Mouse (Mus musculus) layer of hippocampus, postnatal 25 days (tissue): Measurements from ENCODE around the gene Mcam. TPM values are rescaled to one million over a fixed set of nuclear protein-coding genes. Genes with fewer than 3 reads are reported as not detected.
"Not testable (repeated sequence)": the region's sequence is repeated elsewhere in the genome, so short reads cannot be mapped to it uniquely, and the experiment has no call there.

Experiments
- DNase-seq, 2 experiments: peaks; one replicate each; pipeline ENCODE4 v3.0.0; 2022; ENCODE audit warnings: mixed read lengths in 2 of 2, low spot score in 1 of 2; ENCODE audit errors: extremely low spot score in 1 of 2
- total RNA-seq, 2 experiments: library from RNA; stranded (reverse); gene quantifications; 2 replicates each; pipeline ENCODE4 v1.2.3; 2021

The Mcam gene
- total RNA-seq, 2 experiments from 2014 or later, result 22.5 to 29.3 TPM

- no peak for DNase-seq
Observed at GRCm38 (mm10) chr9:44108269-44109055, 25.8 kb upstream of the Mcam start.

DNA sequence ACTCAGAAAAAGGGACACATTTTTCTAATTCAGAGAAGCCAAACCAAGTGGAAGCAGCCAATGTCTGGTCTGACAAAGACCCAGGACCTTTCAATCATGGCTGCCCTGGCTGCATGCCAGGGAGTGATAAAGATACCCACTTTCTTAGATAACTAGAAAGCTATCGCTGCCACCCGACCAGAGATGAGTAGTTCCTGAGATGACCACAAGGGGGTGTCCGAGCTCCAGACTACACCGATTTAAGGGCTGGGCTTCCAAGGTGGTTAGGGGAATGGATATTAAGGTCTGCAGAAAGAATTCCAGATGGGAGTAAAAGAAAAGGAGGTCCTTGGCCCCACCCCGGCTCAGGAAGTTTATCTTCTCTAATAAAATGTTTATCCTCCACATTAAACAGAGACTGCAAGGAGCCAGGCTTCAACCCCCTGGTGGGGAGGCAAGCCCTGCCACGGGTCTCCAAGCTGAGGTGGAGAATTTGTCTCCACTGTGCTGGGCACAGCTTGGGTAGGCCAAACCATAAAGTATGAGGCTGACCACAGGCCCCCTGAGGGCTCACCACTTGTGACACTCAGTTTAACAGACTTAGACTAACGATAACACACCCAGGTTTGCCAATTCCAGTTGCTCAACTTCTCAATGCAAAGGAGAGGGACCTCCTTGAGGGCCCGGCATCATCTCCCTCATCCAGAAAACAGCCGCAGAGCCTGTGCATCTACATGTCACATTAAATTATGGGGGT lies 24.7 kb upstream of the Mcam start:
- peak; percentile 80 to 91 for DNase-seq

GRCm38 (mm10) chr9:44111909-44112308 lies 22.4 kb upstream of the Mcam start:
- DNase-seq, result not testable (repeated sequence)

DNA sequence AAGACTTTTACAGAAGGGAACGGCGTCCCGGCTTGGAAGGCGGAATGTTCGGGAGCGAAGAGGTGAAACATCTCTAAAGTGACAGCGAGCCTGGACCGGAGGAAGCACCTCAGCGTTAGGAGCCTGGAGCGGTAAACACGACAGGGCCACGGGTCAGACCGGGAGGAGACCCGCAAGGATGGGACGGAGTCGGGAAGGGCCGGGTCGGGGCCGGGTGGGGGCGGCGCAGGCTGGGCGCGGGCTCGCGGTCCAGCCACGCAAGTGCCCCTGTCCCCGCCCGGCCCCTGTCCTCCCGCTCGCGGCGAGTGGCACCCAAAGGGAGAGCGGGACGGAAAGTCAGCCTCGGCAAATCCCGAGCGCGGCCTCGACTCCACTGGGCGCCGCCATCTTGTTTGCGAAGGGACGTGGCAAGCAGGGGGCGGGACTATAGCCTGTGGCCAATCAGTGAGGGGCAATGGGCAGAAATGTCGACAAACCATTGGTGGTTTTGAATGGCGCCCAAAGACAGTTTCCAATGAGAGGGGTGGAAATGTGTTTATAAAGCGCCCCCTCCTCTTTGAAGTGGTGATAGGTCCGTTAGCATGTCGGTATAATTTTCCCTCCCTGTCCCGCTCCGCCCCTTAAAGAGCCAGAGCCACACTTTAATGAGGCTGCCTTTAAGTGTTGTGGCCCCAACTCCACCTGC lies 21.0 kb upstream of the Mcam start, which contains the start of the genes Gm49380 and Rnf26:
TSS of gene Gm49380 (minus strand) at position 396 of the 685 bp plus-strand sequence.
TSS of gene Rnf26 (minus strand) at position 413 of the 685 bp plus-strand sequence.
- peak; percentile 85 to 89 for DNase-seq

- no peak for DNase-seq
Observed at GRCm38 (mm10) chr9:44114453-44114852, 19.8 kb upstream of the Mcam start.

GRCm38 (mm10) chr9:44115599-44115998 lies 18.7 kb upstream of the Mcam start:
- DNase-seq, result no peak

DNA sequence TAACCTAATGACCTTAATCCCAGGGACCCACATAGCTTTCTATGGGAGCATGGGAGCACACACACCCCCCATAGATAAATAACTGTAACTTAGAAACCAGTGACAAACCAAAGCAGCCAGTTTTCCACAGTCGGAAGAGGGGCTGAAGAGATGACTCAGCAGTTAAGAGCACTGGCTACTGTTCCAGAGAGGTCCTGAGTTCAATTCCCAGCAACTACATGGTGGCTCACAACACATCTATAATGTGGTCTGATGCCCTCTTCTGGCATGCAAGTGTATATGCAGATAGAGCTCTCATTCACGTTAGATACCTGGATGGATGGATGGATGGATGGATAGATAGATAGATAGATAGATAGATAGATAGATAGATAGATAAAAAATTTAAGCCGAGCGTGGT lies 18.1 kb upstream of the Mcam start:
- DNase-seq, result no peak

DNA sequence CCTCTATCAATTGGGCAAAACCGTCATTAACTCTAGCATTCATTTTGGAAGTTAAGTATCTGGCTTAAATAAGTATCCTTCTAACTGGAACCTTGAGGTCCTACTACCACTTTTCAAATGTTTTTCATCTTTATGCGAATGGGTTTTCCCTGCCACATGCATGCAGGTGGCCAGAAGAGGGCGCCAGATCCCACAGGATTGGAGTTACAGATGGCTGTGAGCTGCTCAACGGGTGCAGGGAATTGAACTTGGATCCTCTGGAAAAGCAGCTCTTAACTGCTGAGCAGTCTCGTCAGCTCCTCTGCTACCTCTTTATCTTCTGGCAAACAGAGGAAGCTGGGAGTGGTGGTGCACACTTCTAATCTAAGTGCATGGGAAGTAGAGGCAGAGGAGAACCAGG lies 15.3 kb upstream of the Mcam start:
- DNase-seq, result peak in 1 of 2 experiments; percentile 55

DNA sequence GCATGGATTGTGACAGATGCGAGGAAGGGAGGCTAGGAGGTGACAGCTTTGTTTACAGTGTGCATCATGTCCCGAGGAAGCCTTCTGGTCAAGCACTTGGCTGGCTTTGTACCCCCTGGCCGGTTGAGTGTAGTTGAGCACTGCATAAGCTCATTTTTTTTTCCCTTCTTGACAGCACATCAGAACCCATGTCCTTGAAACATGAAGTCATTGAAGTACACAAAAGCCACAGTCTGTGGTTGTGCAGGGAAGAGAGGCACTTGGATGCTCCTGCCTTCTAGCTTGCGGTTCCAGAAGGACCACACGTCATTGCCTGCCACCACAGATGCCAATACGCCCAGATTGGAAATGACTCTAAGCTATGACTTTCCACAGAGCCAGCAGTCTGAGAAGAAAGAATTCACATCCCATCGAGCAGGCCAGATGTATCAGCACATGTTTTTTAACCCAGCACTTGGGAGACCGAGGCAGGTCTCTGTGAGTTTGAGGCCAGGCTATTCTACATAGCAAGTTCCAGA lies 14.3 kb upstream of the Mcam start:
- no peak for DNase-seq

- no peak for DNase-seq
Observed at GRCm38 (mm10) chr9:44124317-44124716, 10.0 kb upstream of the Mcam start.

DNA sequence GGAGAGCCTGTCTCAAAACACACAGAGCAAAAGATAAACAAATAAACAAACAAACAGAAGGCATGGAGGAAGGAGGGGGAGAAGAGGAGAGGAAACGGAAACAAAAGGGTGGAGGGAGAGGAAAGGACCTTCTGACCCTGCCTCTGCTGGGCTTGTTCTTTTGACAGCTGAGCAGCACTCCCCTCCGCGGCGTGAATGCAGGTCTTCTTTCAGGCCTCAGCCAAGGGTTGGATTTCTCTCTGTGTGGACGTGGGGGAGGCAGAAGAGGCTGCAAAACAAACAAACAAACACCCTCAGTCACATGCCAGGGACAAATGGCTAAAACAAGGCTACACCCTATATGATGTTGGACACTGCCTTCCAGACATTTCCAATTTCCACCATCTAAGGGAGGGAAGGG lies 9.2 kb upstream of the Mcam start:
- no peak for DNase-seq

GRCm38 (mm10) chr9:44125546-44126428 lies 8.5 kb upstream of the Mcam start:
- peak; percentile 80 to 94 for DNase-seq

GRCm38 (mm10) chr9:44126746-44127145 lies 7.5 kb upstream of the Mcam start:
- no peak for DNase-seq

DNA sequence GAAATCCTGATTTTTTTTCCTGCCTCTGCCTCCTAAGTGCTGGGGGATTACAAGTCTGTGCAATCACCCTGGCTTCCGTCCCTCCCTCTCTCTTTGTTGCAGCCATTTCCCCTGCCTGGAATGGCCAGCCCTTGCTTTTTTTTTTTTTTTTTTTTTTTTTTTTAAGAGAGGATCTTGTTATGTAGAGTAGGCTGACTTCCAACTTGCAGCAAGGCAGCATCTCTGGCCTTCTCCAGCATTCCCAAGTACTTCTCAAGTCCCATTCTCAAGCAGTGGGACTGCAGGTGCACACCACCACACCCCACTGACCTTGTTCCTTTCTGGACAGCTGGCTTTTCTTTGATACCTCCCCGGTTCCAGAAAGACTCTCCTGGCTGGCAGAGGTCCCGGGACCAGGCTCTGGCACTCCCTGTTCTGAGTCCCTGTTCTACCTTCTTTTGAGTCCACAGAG lies 6.9 kb upstream of the Mcam start:
- no peak for DNase-seq

GRCm38 (mm10) chr9:44129633-44130032 lies 4.6 kb upstream of the Mcam start:
- DNase-seq, result no peak

DNA sequence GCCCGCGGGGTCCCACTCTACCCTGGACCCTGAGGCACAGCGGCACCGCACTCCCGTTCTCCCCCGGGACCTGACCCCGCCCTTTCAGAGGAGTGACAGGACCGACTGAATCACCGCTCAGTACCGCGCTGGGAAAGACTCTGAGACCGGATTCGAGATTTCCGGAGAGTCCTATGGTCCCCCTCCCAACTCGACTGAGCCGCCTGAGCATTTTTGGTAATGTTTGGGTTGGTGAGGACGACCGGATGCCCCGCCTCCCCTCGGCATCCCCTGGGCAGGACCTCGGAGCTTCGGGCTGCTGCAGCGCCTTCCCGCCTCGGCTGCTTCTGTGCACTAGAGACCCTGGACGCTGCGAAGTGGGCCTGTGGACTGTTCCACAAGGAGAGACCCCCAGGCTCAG lies 4.2 kb upstream of the Mcam start:
- no peak for DNase-seq

GRCm38 (mm10) chr9:44130581-44131275 lies 3.5 kb upstream of the Mcam start:
- no peak for DNase-seq

DNA sequence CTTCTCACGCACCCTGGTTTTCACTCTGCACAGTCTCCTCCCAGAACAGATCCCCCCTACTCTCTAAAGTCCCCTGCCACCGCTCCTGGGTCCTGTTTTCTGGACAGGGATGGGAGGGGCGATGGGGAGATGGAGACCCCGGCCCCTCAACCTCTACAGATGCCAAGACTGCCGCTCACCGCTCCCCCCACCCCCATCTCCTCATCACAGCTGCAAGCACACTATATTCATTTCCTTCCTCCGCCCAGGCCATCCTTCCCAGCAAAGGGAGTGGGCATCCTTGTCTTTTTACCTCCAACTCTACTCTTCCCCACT lies 3.0 kb upstream of the Mcam start:
- no peak for DNase-seq

- no peak for DNase-seq
Observed at GRCm38 (mm10) chr9:44132200-44132599, 2.1 kb upstream of the Mcam start.
